Mouse (Mus musculus): ENCODE data around the gene Hebp1.
A peak's percentile ranks its signal among the peaks of the same experiment; 100 is the strongest.

Gene Hebp1

GRCm38 (mm10) chr6:135196707-135197106 is 1.1 kb downstream of the Hebp1 start:
- no peak for DNase-seq

GRCm38 (mm10) chr6:135194907-135195306 is 2.9 kb downstream of the Hebp1 start:
- no peak for DNase-seq

GRCm38 (mm10) chr6:135193733-135194132 is 4.1 kb downstream of the Hebp1 start:
- no peak for DNase-seq

GRCm38 (mm10) chr6:135192993-135193392 is 4.8 kb downstream of the Hebp1 start:
- no peak for DNase-seq

GRCm38 (mm10) chr6:135191906-135192305 is 5.9 kb downstream of the Hebp1 start:
- DNase-seq, result no peak

GRCm38 (mm10) chr6:135190122-135190521 is 7.7 kb downstream of the Hebp1 start:
- DNase-seq, result no peak

GRCm38 (mm10) chr6:135188629-135189028 is 9.2 kb downstream of the Hebp1 start:
- DNase-seq, result no peak

- DNase-seq, result no peak
These were observed 10.5 kb downstream of the Hebp1 start for GRCm38 (mm10) chr6:135187076-135187917.

- DNase-seq, result no peak
These were observed 13.9 kb downstream of the Hebp1 start for GRCm38 (mm10) chr6:135183961-135184360.

GRCm38 (mm10) chr6:135182925-135183324 is 14.9 kb downstream of the Hebp1 start:
- no peak for DNase-seq

GRCm38 (mm10) chr6:135178599-135178998 is 19.2 kb downstream of the Hebp1 start:
- DNase-seq, result no peak

GRCm38 (mm10) chr6:135177271-135177670 is 20.6 kb downstream of the Hebp1 start:
- DNase-seq, result no peak

- no peak for DNase-seq
These were observed 22.8 kb downstream of the Hebp1 start for GRCm38 (mm10) chr6:135175014-135175413.

- no peak for DNase-seq
These were observed 26.1 kb downstream of the Hebp1 start for GRCm38 (mm10) chr6:135171736-135172135.

- DNase-seq, result no peak
These were observed 28.6 kb downstream of the Hebp1 start for GRCm38 (mm10) chr6:135169246-135169645.

GRCm38 (mm10) chr6:135168471-135168870 is 29.4 kb downstream of the Hebp1 start:
- DNase-seq, result no peak

- peak; percentile 74 for DNase-seq
These were observed 30.2 kb downstream of the Hebp1 start for GRCm38 (mm10) chr6:135167380-135168311.

GRCm38 (mm10) chr6:135166712-135167111 is 31.1 kb downstream of the Hebp1 start:
- no peak for DNase-seq

- DNase-seq, result no peak
These were observed 31.6 kb downstream of the Hebp1 start for GRCm38 (mm10) chr6:135166262-135166661.

GRCm38 (mm10) chr6:135165706-135166105 is 32.1 kb downstream of the Hebp1 start:
- DNase-seq, result no peak

- DNase-seq, result no peak
These were observed 32.6 kb downstream of the Hebp1 start for GRCm38 (mm10) chr6:135165191-135165590.

- no peak for DNase-seq
These were observed 35.0 kb downstream of the Hebp1 start for GRCm38 (mm10) chr6:135162861-135163260.

GRCm38 (mm10) chr6:135162311-135162710 is 35.5 kb downstream of the Hebp1 start:
- no peak for DNase-seq

- no peak for DNase-seq
These were observed 36.5 kb downstream of the Hebp1 start for GRCm38 (mm10) chr6:135161356-135161755.

All from cerebellum, adult 11 months (tissue).